Mouse (Mus musculus) E14TG2a.4 (cell line): ENCODE results near the gene Insyn1.

ENCODE experiments used
- CTCF ChIP-seq: conservative IDR thresholded peaks from 2 replicates; pipeline ENCODE4 v1.5.1; 2014; ENCODE audit warnings: low read length
- POU5F1 ChIP-seq: IDR thresholded peaks from 2 replicates; pipeline ENCODE4 v1.6.1; 2014; ENCODE audit warnings: low read length, borderline replicate concordance

DNA sequence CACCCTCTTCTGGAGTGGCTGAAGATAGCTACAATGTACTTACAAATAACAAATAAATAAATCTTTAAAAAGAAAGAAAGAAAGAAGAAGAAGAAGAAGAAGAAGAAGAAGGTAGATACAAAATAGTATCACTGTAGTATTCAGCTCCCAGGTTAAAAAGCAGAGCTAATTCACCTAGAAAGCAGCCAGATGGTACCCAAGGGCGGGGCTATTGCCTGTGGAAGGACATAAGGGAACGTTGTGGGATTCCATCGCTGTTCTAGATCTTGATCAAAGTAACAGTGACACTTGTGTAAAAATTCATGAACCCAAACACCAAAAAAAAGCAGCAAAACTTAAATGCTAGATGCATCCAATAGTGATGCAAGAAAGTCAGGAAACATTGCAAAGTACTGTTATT lies 31.6 kb downstream of the Insyn1 start:
- TF ChIP-seq CTCF (no peak), POU5F1 (no peak)
